Mouse (Mus musculus) myocyte (in vitro differentiated cells): Measurements from ENCODE around the gene Zfp423. TPM values are rescaled to one million over a fixed set of nuclear protein-coding genes. Genes with fewer than 3 reads are reported as not detected.

Source experiments
- H3K27me3 ChIP-seq: one replicate; pipeline ENCODE4 v1.6.1; 2011; ENCODE audit not compliant: control insufficient read depth, insufficient read depth, insufficient read length
- H3K36me3 ChIP-seq: one replicate; pipeline ENCODE4 v1.6.1; 2011; ENCODE audit not compliant: control insufficient read depth, insufficient read depth
- H3K4me2 ChIP-seq: one replicate; pipeline ENCODE4 v1.6.1; 2011; ENCODE audit warnings: low read depth, control low read depth
- H3K4me3 ChIP-seq: one replicate; pipeline ENCODE4 v1.5.1; 2011; ENCODE audit warnings: mild to moderate bottlenecking, control low read depth, moderate library complexity
- H3K79me2 ChIP-seq: one replicate; pipeline ENCODE4 v1.6.1; 2011; ENCODE audit not compliant: control insufficient read depth, insufficient read depth
- H3ac ChIP-seq: one replicate; pipeline ENCODE4 v1.6.1; 2011; ENCODE audit not compliant: control insufficient read depth, insufficient read length
- CEBPB ChIP-seq: IDR thresholded peaks from 2 replicates; pipeline ENCODE4 v1.6.1; 2011; ENCODE audit warnings: mild to moderate bottlenecking, moderate library complexity; ENCODE audit not compliant: poor library complexity, insufficient read depth, severe bottlenecking
- E2F4 ChIP-seq: IDR thresholded peaks from one replicate; pipeline ENCODE4 v1.6.1; 2011; ENCODE audit warnings: mild to moderate bottlenecking, control low read depth, moderate library complexity; ENCODE audit not compliant: insufficient read depth
- MAX ChIP-seq: IDR thresholded peaks from one replicate; pipeline ENCODE4 v1.6.1; 2011; ENCODE audit warnings: low read depth, mild to moderate bottlenecking, control low read depth
- MYOD1 ChIP-seq, 3 experiments: IDR thresholded peaks; one replicate each; pipeline ENCODE4 v1.6.1; 2011; ENCODE audit warnings: control low read depth in 2 of 3, low read depth in 2 of 3, mild to moderate bottlenecking in 2 of 3, moderate library complexity in 1 of 3; ENCODE audit not compliant: insufficient read length in 2 of 3, control insufficient read depth in 1 of 3
- MYOG ChIP-seq, 3 experiments: IDR thresholded peaks; one replicate each; pipeline ENCODE4 v1.6.1; 2011; ENCODE audit warnings: control low read depth in 2 of 3, low read depth in 2 of 3, mild to moderate bottlenecking in 2 of 3; ENCODE audit not compliant: insufficient read length in 2 of 3, control insufficient read depth in 1 of 3, insufficient read depth in 1 of 3
- POLR2A ChIP-seq: IDR thresholded peaks from one replicate; pipeline ENCODE4 v1.6.1; 2011; ENCODE audit warnings: low read depth, mild to moderate bottlenecking, control low read depth, moderate library complexity; ENCODE audit not compliant: insufficient read length
- POLR2AphosphoS2 ChIP-seq: IDR thresholded peaks from one replicate; pipeline ENCODE4 v1.6.1; 2011; ENCODE audit warnings: low read depth, control low read depth; ENCODE audit not compliant: insufficient read length
- REST ChIP-seq: IDR thresholded peaks from one replicate; pipeline ENCODE4 v1.6.1; 2011; ENCODE audit warnings: mild to moderate bottlenecking, control low read depth, moderate library complexity; ENCODE audit not compliant: insufficient read depth, insufficient read length
- SRF ChIP-seq: IDR thresholded peaks from one replicate; pipeline ENCODE4 v1.6.1; 2011; ENCODE audit warnings: low read depth; ENCODE audit not compliant: control insufficient read depth, insufficient read length
- TCF12 ChIP-seq: IDR thresholded peaks from one replicate; pipeline ENCODE4 v1.6.1; 2011; ENCODE audit warnings: mild to moderate bottlenecking, control low read depth; ENCODE audit not compliant: poor library complexity, insufficient read depth, severe bottlenecking
- TCF3 ChIP-seq: IDR thresholded peaks from one replicate; pipeline ENCODE4 v1.6.1; 2011; ENCODE audit warnings: low read depth, control low read depth; ENCODE audit not compliant: insufficient read length
- USF1 ChIP-seq: IDR thresholded peaks from one replicate; pipeline ENCODE4 v1.6.1; 2011; ENCODE audit warnings: low read depth, mild to moderate bottlenecking, control low read depth, moderate library complexity
- polyA plus RNA-seq: library from polyadenylated mRNA; unstranded; fragments of >200 nt; fragmentation: generic; extraction: Trizol; gene quantifications from one replicate; pipeline ENCODE4 v1.2.1, GENCODE M21; 2012; ENCODE audit warnings: missing spikeins

Zfp423 gene
- polyA plus RNA-seq, 1 experiment: 0.04 TPM

DNA sequence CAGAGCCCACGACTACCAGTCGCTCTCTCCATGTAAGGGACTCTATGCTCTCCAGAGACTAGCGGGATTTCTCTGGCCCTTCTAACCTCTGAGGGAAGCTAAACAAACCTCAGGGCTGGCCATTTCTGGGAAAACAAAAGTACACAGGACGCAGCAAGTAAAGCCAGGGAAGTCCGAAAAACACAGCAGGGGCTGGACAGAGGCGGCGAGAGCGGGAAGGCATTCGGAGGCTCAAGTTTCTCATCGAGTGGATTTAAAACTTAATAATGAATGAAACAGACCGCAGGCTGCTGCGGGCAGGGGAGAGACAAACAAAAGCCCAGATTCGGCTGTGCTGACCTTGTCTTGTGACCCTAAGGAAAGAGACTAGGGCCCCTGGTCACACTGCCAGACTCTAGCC lies 175.2 kb downstream of the Zfp423 start:
- Histone ChIP-seq H3K4me2 (no peak overlapping the region), H3K27me3 (no peaks in the 10 kb centered on the region), H3ac (no peak overlapping the region), H3K4me3 (no peak overlapping the region), H3K79me2 (no peaks in the 10 kb centered on the region), H3K36me3 (no peaks in the 10 kb centered on the region)
- no peak for TF ChIP-seq E2F4

DNA sequence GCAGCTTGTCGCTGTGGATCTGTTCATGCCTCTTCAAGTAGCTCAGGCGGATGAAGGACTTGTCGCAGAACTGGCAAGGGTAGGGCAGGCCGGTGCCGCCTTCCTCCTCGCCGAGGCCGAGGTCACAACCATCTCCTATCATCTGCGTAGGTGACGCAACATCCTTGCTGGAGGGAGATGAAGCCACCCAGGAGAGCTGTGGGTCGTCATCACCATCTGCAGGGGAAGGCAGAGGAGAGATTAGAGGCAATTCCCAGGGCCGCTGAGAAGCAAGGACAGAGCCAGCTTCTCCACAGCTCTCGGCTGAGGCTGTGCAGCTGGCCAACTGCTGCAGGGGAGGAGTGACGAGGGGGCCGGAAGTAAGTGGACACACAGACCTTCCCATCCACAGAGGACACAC lies 176.2 kb downstream of the Zfp423 start:
- Histone ChIP-seq H3K36me3 (no peaks in the 10 kb centered on the region), H3ac (no peak overlapping the region), H3K4me2 (no peak overlapping the region), H3K79me2 (no peaks in the 10 kb centered on the region), H3K4me3 (no peak overlapping the region), H3K27me3 (no peaks in the 10 kb centered on the region)
- no peak for TF ChIP-seq E2F4
- no peak for TF ChIP-seq MAX
- no peak for TF ChIP-seq USF1
- no peak for TF ChIP-seq CEBPB
- TF ChIP-seq TCF3: no peak
- no peak for TF ChIP-seq MYOG (IDR thresholded peaks at IDR 0.05; ENCODE audit: control insufficient read depth in 1 of 3, insufficient read depth in 1 of 3, insufficient read length in 2 of 3, low read depth in 2 of 3)

- no peaks in the 10 kb centered on the region for H3K36me3 ChIP-seq
- no peaks in the 10 kb centered on the region for H3K79me2 ChIP-seq
- no peak overlapping the region for H3K4me2 ChIP-seq
- no peak overlapping the region for H3K4me3 ChIP-seq
- TF ChIP-seq E2F4 (no peak), MYOD1 (IDR thresholded peaks at IDR 0.05; ENCODE audit: control insufficient read depth in 1 of 3, insufficient read length in 2 of 3, low read depth in 2 of 3) (no peak), POLR2A (no peak), TCF12 (no peak), MAX (no peak), TCF3 (no peak), SRF (no peak), POLR2AphosphoS2 (no peak), REST (no peak), CEBPB (no peak), USF1 (no peak), MYOG (IDR thresholded peaks at IDR 0.05; ENCODE audit: control insufficient read depth in 1 of 3, insufficient read depth in 1 of 3, insufficient read length in 2 of 3, low read depth in 2 of 3) (no peak)
- H3K27me3 ChIP-seq: no peaks in the 10 kb centered on the region
- H3ac ChIP-seq: no peak overlapping the region
Measured at GRCm38 (mm10) chr8:87777586-87777985, 181.8 kb downstream of the Zfp423 start.

DNA sequence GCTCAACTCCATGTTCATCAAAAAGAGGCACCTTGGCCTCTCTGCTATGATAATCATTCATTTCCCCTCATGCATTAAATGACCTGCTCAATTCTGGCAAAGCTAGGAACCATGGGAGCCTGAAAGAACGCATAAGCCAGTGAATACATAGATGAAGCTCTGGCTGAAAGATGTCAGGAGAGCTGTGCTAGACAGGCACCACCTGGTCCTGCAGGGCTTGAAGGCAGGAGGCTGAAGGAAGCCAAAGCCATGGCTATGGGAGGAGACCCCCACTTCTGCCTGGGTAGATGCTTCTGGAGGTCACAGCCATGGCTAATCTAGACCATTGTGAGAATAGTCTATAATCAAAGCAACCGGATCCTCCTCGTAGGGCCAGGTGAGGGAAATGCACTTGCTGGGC lies 183.5 kb downstream of the Zfp423 start:
- H3K27me3 ChIP-seq: no peaks in the 10 kb centered on the region
- H3K36me3 ChIP-seq: no peaks in the 10 kb centered on the region
- no peak overlapping the region for H3K4me2 ChIP-seq
- no peak for TF ChIP-seq E2F4
- no peak for TF ChIP-seq SRF
- no peak for TF ChIP-seq TCF12
- no peak for TF ChIP-seq MYOG (IDR thresholded peaks at IDR 0.05; ENCODE audit: control insufficient read depth in 1 of 3, insufficient read depth in 1 of 3, insufficient read length in 2 of 3, low read depth in 2 of 3)
- TF ChIP-seq USF1: no peak
- TF ChIP-seq MYOD1 (IDR thresholded peaks at IDR 0.05; ENCODE audit: control insufficient read depth in 1 of 3, insufficient read length in 2 of 3, low read depth in 2 of 3): no peak
- no peak for TF ChIP-seq POLR2AphosphoS2
- no peak for TF ChIP-seq REST
- no peak for TF ChIP-seq MAX
- no peak for TF ChIP-seq CEBPB
- no peak for TF ChIP-seq POLR2A
- no peak overlapping the region for H3ac ChIP-seq
- no peaks in the 10 kb centered on the region for H3K79me2 ChIP-seq
- H3K4me3 ChIP-seq: no peak overlapping the region

- Histone ChIP-seq H3K4me2 (no peak overlapping the region), H3K4me3 (no peak overlapping the region), H3K27me3 (no peaks in the 10 kb centered on the region), H3K79me2 (no peaks in the 10 kb centered on the region), H3K36me3 (no peaks in the 10 kb centered on the region), H3ac (no peak overlapping the region)
- TF ChIP-seq CEBPB (no peak), E2F4 (no peak), POLR2AphosphoS2 (no peak), MAX (no peak), TCF12 (no peak), MYOD1 (IDR thresholded peaks at IDR 0.05; ENCODE audit: control insufficient read depth in 1 of 3, insufficient read length in 2 of 3, low read depth in 2 of 3) (no peak), USF1 (no peak), SRF (no peak), MYOG (IDR thresholded peaks at IDR 0.05; ENCODE audit: control insufficient read depth in 1 of 3, insufficient read depth in 1 of 3, insufficient read length in 2 of 3, low read depth in 2 of 3) (no peak), POLR2A (no peak), TCF3 (no peak)
Measured at GRCm38 (mm10) chr8:87774966-87775365, 184.4 kb downstream of the Zfp423 start.
